18 mouse cellular contexts compared by ENCODE assay signal in the genomic region with DNA sequence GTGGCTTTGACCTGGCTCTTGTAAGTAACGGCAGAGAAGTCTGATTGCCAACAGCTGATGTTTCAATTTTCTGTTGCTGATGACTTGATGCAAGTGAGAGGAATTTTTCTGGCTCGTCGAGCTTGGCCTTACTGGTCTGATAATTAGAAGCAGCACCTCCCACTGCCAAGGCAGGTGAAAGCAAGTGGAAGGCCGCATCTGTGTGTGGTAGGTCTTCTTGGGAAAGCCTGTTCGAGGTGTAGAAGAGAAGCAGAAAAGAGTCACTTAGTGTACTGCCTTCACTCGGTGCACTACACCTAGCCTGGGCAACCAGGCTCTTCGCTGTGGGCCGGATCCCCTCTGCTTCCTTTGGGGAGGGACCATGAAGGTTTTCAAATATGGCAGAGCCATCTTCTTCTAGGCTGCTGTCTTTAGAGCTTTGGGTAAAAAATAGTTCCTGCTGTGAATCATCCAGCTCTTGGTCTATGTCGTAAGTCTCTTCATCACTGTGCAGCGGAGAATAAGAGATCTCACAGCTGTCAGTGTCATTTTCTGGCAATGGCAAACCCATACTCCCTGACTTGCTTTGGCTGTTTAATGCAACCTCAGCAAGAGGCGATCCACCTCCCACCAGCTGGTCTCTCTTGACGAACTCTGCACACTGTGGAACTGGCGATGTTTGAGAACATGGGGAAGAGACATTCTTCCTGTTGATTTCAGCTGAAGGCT. TPM values are rescaled to one million over a fixed set of nuclear protein-coding genes. Genes with fewer than 3 reads are reported as not detected.
DNase-seq lines count a peak whose midpoint lies in the region; ATAC-seq lines count a peak whose summit lies in the region.
"Had no signal": no experiment of that assay in that cellular context is flagged by ENCODE, and none has a peak within 500 bp of the region (broad histone marks: within the 10 kb centered on the region; RNA-seq: fewer than 3 reads in every experiment).

No protein-coding gene starts in this region.

- no peak overlapping the region for H3K4me2 ChIP-seq in kidney, embryonic 16.5 days (replicated peaks; ENCODE audit: low read depth, low read length)
- H3K4me2 ChIP-seq: embryonic facial prominence, embryonic 15.5 days; forebrain, embryonic 12.5 days; heart, embryonic 15.5 days; neural tube, embryonic 15.5 days had no signal

- no peaks in the 10 kb centered on the region for H3K27me3 ChIP-seq in kidney, embryonic 16.5 days (ENCODE audit: insufficient read depth, low read length)
- H3K27me3 ChIP-seq: embryonic facial prominence, embryonic 15.5 days; forebrain, embryonic 12.5 days; heart, embryonic 15.5 days; neural tube, embryonic 15.5 days had no signal

- no peak for ATAC-seq in kidney, embryonic 16.5 days (ENCODE audit: low FRiP score, low TSS enrichment)
- ATAC-seq: hindbrain, embryonic 16.5 days had no signal

- WGBS in kidney, embryonic 16.5 days, result 77% methylated on average over 13 of the region's 13 CpGs

- peaks cover 11% of the 10 kb centered on the region for H3K4me1 ChIP-seq in kidney, embryonic 16.5 days (ENCODE audit: insufficient read depth, low read length)

- no peak for DNase-seq in kidney, adult 18-20 months
- DNase-seq in ovary, adult 18-20 months (ENCODE audit: low spot score), result peak; percentile 19
- no peak for DNase-seq in ovary, postnatal 36 days (ENCODE audit: low spot score)
- peak; percentile 37 for DNase-seq in lung, postnatal 14 days
- no peak for DNase-seq in T-cell, adult 2 months (ENCODE audit: low spot score)
- no peak for DNase-seq in thymus, adult 18-20 months
- DNase-seq: adrenal gland, postnatal 10 days; cerebellum, adult 9-11 months; gastrocnemius, postnatal 36 days; kidney, adult 9 months had no signal

- H3K9me3 ChIP-seq in kidney, embryonic 16.5 days (ENCODE audit: low read length), result no peaks in the 10 kb centered on the region
- H3K9me3 ChIP-seq: embryonic facial prominence, embryonic 15.5 days; forebrain, embryonic 12.5 days; G1E; heart, embryonic 15.5 days; midbrain, embryonic 10.5 days; neural tube, embryonic 15.5 days had no signal

- peaks cover 20% of the 10 kb centered on the region; the same call in 1 of the 2 replicates for H3K36me3 ChIP-seq in kidney, embryonic 16.5 days (ENCODE audit: insufficient read depth, low read length)

- H3K9ac ChIP-seq in kidney, embryonic 16.5 days (replicated peaks; ENCODE audit: low read length), result no peak overlapping the region
- H3K9ac ChIP-seq: embryonic facial prominence, embryonic 15.5 days; forebrain, embryonic 12.5 days; heart, embryonic 15.5 days; neural tube, embryonic 15.5 days had no signal

- peak overlapping the region; percentile 25; the same call in 1 of the 2 replicates for H3K27ac ChIP-seq in kidney, embryonic 16.5 days (ENCODE audit: low read length)
- H3K27ac ChIP-seq: embryonic facial prominence, embryonic 15.5 days; forebrain, embryonic 12.5 days; heart, embryonic 15.5 days; midbrain, embryonic 10.5 days; neural tube, embryonic 15.5 days had no signal

- no peak overlapping the region for H3K4me3 ChIP-seq in kidney, embryonic 16.5 days (ENCODE audit: low read length)
- H3K4me3 ChIP-seq: embryonic facial prominence, embryonic 15.5 days; forebrain, embryonic 12.5 days; heart, embryonic 15.5 days; midbrain, embryonic 10.5 days; neural tube, embryonic 15.5 days had no signal

RNA-seq across cellular contexts. Expression of a gene that starts 3.2 kb away (rescaled TPM):
- 14.8 and 18.6 TPM in 2 replicates for polyA plus RNA-seq in kidney, embryonic 16.5 days (2015; fragmentation: Nextera tagmentation; extraction: Ambion mirVana)

RNA-seq across cellular contexts. Expression of a gene that starts 3.2 kb away (rescaled TPM):
- polyA plus RNA-seq in kidney, embryonic 16.5 days (2015; fragmentation: Nextera tagmentation; extraction: Ambion mirVana), result 16.0 and 16.1 TPM in 2 replicates

Comparison
In these comparisons a context has a peak if more than half of its experiments do, and no peak if none do; other contexts are left out.
1. DNase-seq: peak in ovary, adult 18-20 months (single experiment) and lung, postnatal 14 days (single experiment); none in kidney, adult 18-20 months (single experiment), ovary, postnatal 36 days (single experiment), T-cell, adult 2 months (single experiment) and thymus, adult 18-20 months (0 of 2).